14 mouse cellular contexts compared by ENCODE assay signal in genomic region chr16:10311086-10311485, GRCm38 (mm10). TPM values are rescaled to one million over a fixed set of nuclear protein-coding genes. Genes with fewer than 3 reads are reported as not detected.
A peak's percentile ranks its signal among the peaks of the same experiment; 100 is the strongest.
DNase-seq lines count a peak whose midpoint lies in the region; ATAC-seq and TF ChIP-seq lines count a peak whose summit lies in the region.
"Had no signal": no experiment of that assay in that cellular context is flagged by ENCODE, and none has a peak within 500 bp of the region (broad histone marks: within the 10 kb centered on the region; RNA-seq: fewer than 3 reads in every experiment).

No protein-coding gene starts in this region.

- no peak overlapping the region for H3K9ac ChIP-seq in stomach, embryonic 16.5 days (ENCODE audit: low read length)
- H3K9ac ChIP-seq in stomach, postnatal 0 days (ENCODE audit: low read length) = no peak overlapping the region
- H3K9ac ChIP-seq in heart, postnatal 0 days (replicated peaks; ENCODE audit: low read depth, low read length) = no peak overlapping the region

- no peaks in the 10 kb centered on the region for H3K36me3 ChIP-seq in stomach, embryonic 16.5 days (ENCODE audit: control insufficient read depth, insufficient read depth, low read length)
- H3K36me3 ChIP-seq in stomach, postnatal 0 days (ENCODE audit: control insufficient read depth, insufficient read depth, low read length) = no peaks in the 10 kb centered on the region
- H3K36me3 ChIP-seq in heart, postnatal 0 days (replicated peaks; ENCODE audit: control insufficient read depth, insufficient read depth, low read length) = 0 out of 2 replicates have a peak, but pooled peaks cover 4% of the 10 kb centered on the region
- H3K36me3 ChIP-seq: G1E had no signal

- no peak overlapping the region for H3K4me3 ChIP-seq in stomach, embryonic 16.5 days (replicated peaks; ENCODE audit: low read length)
- no peak overlapping the region for H3K4me3 ChIP-seq in stomach, postnatal 0 days (ENCODE audit: low read depth, low read length)
- H3K4me3 ChIP-seq in heart, postnatal 0 days (ENCODE audit: low read depth, low read length) = peak overlapping the region; percentile 5; the same call in 1 of the 2 replicates
- H3K4me3 ChIP-seq: left cerebral cortex, adult 2 months had no signal

- DNase-seq in embryo, embryonic 10 days (ENCODE audit: low spot score) = peak; percentile 24
- DNase-seq in embryo, embryonic 9.5 days (ENCODE audit: extremely low spot score) = no peak
- DNase-seq in stomach, postnatal 0 days (ENCODE audit: low spot score) = no peak
- DNase-seq in heart, postnatal 0 days (ENCODE audit: low spot score) = peak; percentile 45
- no peak for DNase-seq in ovary, adult 18-20 months (ENCODE audit: low spot score)
- DNase-seq in ovary, postnatal 36 days (ENCODE audit: low spot score) = no peak
- DNase-seq: cerebellum, adult 8-10 months; kidney, postnatal 10 days; thymus, adult 18-20 months had no signal

- TF ChIP-seq EP300 in stomach, postnatal 0 days (optimal IDR thresholded peaks at IDR 0.05) = no peak
- no peak for TF ChIP-seq EP300 in heart, postnatal 0 days (IDR thresholded peaks at IDR 0.05; ENCODE audit: low read depth)

- no peaks in the 10 kb centered on the region for H3K27me3 ChIP-seq in stomach, embryonic 16.5 days (ENCODE audit: control insufficient read depth, insufficient read depth, low read length)
- H3K27me3 ChIP-seq in stomach, postnatal 0 days (ENCODE audit: control insufficient read depth, insufficient read depth, low read length) = no peaks in the 10 kb centered on the region
- no peaks in the 10 kb centered on the region for H3K27me3 ChIP-seq in heart, postnatal 0 days (ENCODE audit: control insufficient read depth, insufficient read depth, low read length)

- H3K9me3 ChIP-seq in stomach, embryonic 16.5 days (replicated peaks; ENCODE audit: control insufficient read depth, low read length) = no peaks in the 10 kb centered on the region
- H3K9me3 ChIP-seq in stomach, postnatal 0 days (ENCODE audit: control insufficient read depth, low read length) = no peaks in the 10 kb centered on the region
- H3K9me3 ChIP-seq in heart, postnatal 0 days (replicated peaks; ENCODE audit: control insufficient read depth, low read length) = no peaks in the 10 kb centered on the region
- H3K9me3 ChIP-seq: G1E had no signal

- TF ChIP-seq CTCF in stomach, postnatal 0 days (IDR thresholded peaks at IDR 0.05; ENCODE audit: low read depth) = no peak
- TF ChIP-seq CTCF in heart, postnatal 0 days (IDR thresholded peaks at IDR 0.05; ENCODE audit: low read depth) = no peak

- peaks cover 13% of the 10 kb centered on the region for H3K4me1 ChIP-seq in stomach, embryonic 16.5 days (ENCODE audit: control insufficient read depth, insufficient read depth, low read length)
- peaks cover 3% of the 10 kb centered on the region; the same call in 1 of the 2 replicates for H3K4me1 ChIP-seq in stomach, postnatal 0 days (replicated peaks; ENCODE audit: control insufficient read depth, insufficient read depth)
- peaks cover 31% of the 10 kb centered on the region for H3K4me1 ChIP-seq in heart, postnatal 0 days (ENCODE audit: control insufficient read depth, insufficient read depth)

- ATAC-seq in stomach, embryonic 16.5 days (ENCODE audit: insufficient read depth, low FRiP score) = no peak
- ATAC-seq in stomach, postnatal 0 days (ENCODE audit: low FRiP score, low TSS enrichment) = no peak
- peak; percentile 62 for ATAC-seq in heart, postnatal 0 days (ENCODE audit: insufficient read depth, low read depth)
- no peak for ATAC-seq in megakaryocyte, adult 5-6 weeks (ENCODE audit: poor library complexity, severe bottlenecking)

- H3K27ac ChIP-seq in stomach, embryonic 16.5 days (ENCODE audit: low read length) = no peak overlapping the region
- no peak overlapping the region for H3K27ac ChIP-seq in stomach, postnatal 0 days (replicated peaks)
- peak overlapping the region; percentile 84 for H3K27ac ChIP-seq in heart, postnatal 0 days (ENCODE audit: low read depth)
- H3K27ac ChIP-seq: left cerebral cortex, adult 2 months had no signal

- H3K4me2 ChIP-seq in stomach, embryonic 16.5 days (ENCODE audit: low read depth, low read length) = 0 out of 2 replicates have a peak overlapping the region, but pooled peaks have one; percentile 86
- H3K4me2 ChIP-seq in stomach, postnatal 0 days (replicated peaks; ENCODE audit: low read depth) = no peak overlapping the region
- peak overlapping the region; percentile 89 for H3K4me2 ChIP-seq in heart, postnatal 0 days (ENCODE audit: low read depth, low read length)

- WGBS in stomach, embryonic 16.5 days = 57% methylated on average over 3 of the region's 3 CpGs
- 51% methylated on average over 3 of the region's 3 CpGs for WGBS in stomach, postnatal 0 days
- WGBS in heart, postnatal 0 days = 22% methylated on average over 3 of the region's 3 CpGs

RNA-seq across cellular contexts. Expression of gene Emp2, which starts 2.7 kb away (rescaled TPM):
- polyA plus RNA-seq in stomach, embryonic 16.5 days (2015; fragmentation: Nextera tagmentation; extraction: Ambion mirVana) = 83.5 and 110 TPM in 2 replicates
- 81.6 and 92.1 TPM in 2 replicates for polyA plus RNA-seq in stomach, postnatal 0 days (2015; fragmentation: Nextera tagmentation; extraction: Ambion mirVana)
- 43.4 and 56.7 TPM in 2 replicates for total RNA-seq in heart, postnatal 0 days (2014; rRNA removed; ENCODE audit: low replicate concordance)
- 25.5 and 25.7 TPM in 2 replicates for polyA plus RNA-seq in heart, postnatal 0 days (2015; fragmentation: Nextera tagmentation; extraction: Ambion mirVana)
- not detected in 2 replicates for total RNA-seq in megakaryocyte, adult 5-6 weeks (2015)
- 0.07 and 0.33 TPM in 2 replicates for total RNA-seq in megakaryocyte, adult 5-6 weeks (2017)
- total RNA-seq: megakaryocyte-erythroid progenitor cell, adult 5-6 weeks had no signal
- polyA plus RNA-seq: G1E had no signal

Comparison
In these comparisons a context has a peak if more than half of its experiments do, and no peak if none do; other contexts are left out.
1. DNase-seq: peak in embryo, embryonic 10 days (single experiment) and heart, postnatal 0 days (single experiment); none in embryo, embryonic 9.5 days (single experiment), stomach, postnatal 0 days (single experiment), ovary, adult 18-20 months (single experiment) and ovary, postnatal 36 days (single experiment).